Mouse (Mus musculus): ENCODE results near the gene Pgm1.
A peak's percentile ranks its signal among the peaks of the same experiment; 100 is the strongest.

Gene Pgm1

GRCm38 (mm10) chr4:100012361-100013035, 83.3 kb downstream of the Pgm1 start:
- no peak for DNase-seq

GRCm38 (mm10) chr4:100027773-100028172, 98.6 kb downstream of the Pgm1 start:
- DNase-seq, result no peak

GRCm38 (mm10) chr4:100028641-100029040, 99.4 kb downstream of the Pgm1 start:
- DNase-seq, result peak; percentile 88 to 90

GRCm38 (mm10) chr4:100031270-100031669, 102.1 kb downstream of the Pgm1 start:
- no peak for DNase-seq

- DNase-seq, result no peak
Observed at GRCm38 (mm10) chr4:100032608-100033007, 103.4 kb downstream of the Pgm1 start.

- DNase-seq, result no peak
Observed at GRCm38 (mm10) chr4:100033944-100034343, 104.7 kb downstream of the Pgm1 start.

- DNase-seq, result no peak
Observed at GRCm38 (mm10) chr4:100034971-100035370, 105.8 kb downstream of the Pgm1 start.

- no peak for DNase-seq
Observed at GRCm38 (mm10) chr4:100035919-100036554, 106.8 kb downstream of the Pgm1 start.

Data from kidney, postnatal 4 days (tissue).